Mouse (Mus musculus) hematopoietic stem cell, adult 5-6 weeks (primary cell): ENCODE data around the gene Srp9. TPM values are rescaled to one million over a fixed set of nuclear protein-coding genes. Genes with fewer than 3 reads are reported as not detected.

Experiments
- ATAC-seq, 2 experiments: fragments of 125-278 bp in 1 of 2; replicated peaks in 1 of 2; 2 replicates each; pipeline ENCODE4 v1.8.0; 2016 to 2017; ENCODE audit warnings: inconsistent platforms in 2 of 2, mild to moderate bottlenecking in 2 of 2, moderate number of reproducible peaks in 2 of 2, low read depth in 1 of 2, moderate TSS enrichment in 1 of 2; ENCODE audit not compliant: low FRiP score in 2 of 2, poor library complexity in 2 of 2, severe bottlenecking in 2 of 2, insufficient read depth in 1 of 2, low TSS enrichment in 1 of 2
- total RNA-seq: library from RNA; stranded (forward); fragments of 172-1452, 232-1000 nt; gene quantifications from 2 replicates; pipeline ENCODE4 v1.2.3, GENCODE M21; 2017

Srp9 gene
- total RNA-seq, result 82.5 and 154 TPM in 2 replicates

- ATAC-seq, result peak; percentile 92 to 98
Measured at GRCm38 (mm10) chr1:182124506-182124905, at the start of gene Srp9. TSS of gene Srp9 (plus strand) at chr1:182124737.

- peak; percentile 32 to 45; a peak in 2 of 4 replicates for ATAC-seq
Measured at GRCm38 (mm10) chr1:182081744-182082419, 42.7 kb upstream of the Srp9 start.

GRCm38 (mm10) chr1:182083459-182083858, 41.1 kb upstream of the Srp9 start:
- no peak for ATAC-seq

GRCm38 (mm10) chr1:182086759-182087158, 37.8 kb upstream of the Srp9 start:
- ATAC-seq, result no peak

GRCm38 (mm10) chr1:182087351-182087750, 37.2 kb upstream of the Srp9 start:
- ATAC-seq, result no peak

DNA sequence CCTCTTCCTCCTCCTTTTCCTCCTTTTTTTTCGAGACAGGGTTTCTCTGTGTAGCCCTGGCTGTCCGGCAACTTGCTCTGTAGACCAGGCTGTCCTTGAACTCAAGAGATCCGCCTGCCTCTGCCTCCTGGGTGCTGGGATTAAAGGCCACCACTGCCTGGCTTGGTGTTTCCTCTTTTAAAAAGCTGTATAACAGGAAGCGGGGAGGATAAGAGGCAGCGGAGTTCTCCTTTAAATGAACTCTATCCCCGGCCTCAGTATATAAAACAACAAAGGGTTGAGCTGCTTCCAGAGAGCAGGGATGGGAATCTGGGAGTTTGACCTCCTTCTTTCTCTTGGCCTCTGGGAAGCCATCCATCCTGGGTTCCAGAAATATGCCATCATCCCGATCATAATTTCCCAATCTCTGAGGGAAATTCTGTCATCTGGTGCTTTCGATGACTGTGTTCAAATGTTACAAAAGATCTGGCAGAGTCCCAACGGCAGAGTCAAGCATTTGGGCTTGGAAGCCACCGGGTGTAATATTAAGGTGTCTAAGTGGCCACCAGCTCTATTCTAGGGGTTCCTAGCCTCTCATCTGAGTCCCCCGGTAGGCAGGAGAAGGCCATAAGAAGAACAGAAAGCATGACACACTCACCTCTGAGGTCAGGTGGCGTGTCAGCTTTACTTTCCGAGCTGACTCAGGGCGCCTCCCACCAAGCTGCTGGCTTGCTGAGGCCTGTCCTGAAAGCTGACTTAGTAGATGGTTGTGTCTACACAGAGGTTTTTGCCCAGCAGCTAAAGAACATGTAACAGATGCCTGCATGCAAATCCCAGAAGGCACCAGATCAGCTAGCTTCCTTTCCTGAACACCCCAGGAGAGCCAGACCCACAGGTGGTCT, 36.5 kb upstream of the Srp9 start:
- ATAC-seq, result no peak; a peak in 1 of 4 replicates

GRCm38 (mm10) chr1:182088844-182089418, 35.6 kb upstream of the Srp9 start:
- ATAC-seq, result no peak

GRCm38 (mm10) chr1:182089600-182090297, 34.8 kb upstream of the Srp9 start:
- ATAC-seq, result no peak

- no peak for ATAC-seq
Measured at GRCm38 (mm10) chr1:182090298-182090677, 34.2 kb upstream of the Srp9 start.

DNA sequence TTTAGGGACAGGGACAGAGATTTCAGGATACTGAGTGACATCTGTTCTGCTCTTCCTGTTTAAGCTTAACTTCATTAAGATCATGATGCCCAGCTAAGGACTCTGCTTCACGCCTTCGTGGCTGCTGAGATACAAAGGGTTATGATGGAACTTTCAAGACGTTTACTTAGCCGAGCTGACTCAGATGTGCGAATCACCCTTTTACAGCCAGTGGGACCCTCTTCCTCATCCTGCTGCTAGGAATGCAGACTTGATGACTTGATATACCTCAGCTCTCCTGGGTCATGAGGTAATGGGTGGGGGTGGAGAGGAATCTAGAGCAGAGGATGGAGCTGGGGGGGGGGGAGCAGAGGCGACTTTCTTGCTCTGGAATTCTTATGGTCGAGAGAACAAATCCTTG, 33.3 kb upstream of the Srp9 start:
- no peak for ATAC-seq

DNA sequence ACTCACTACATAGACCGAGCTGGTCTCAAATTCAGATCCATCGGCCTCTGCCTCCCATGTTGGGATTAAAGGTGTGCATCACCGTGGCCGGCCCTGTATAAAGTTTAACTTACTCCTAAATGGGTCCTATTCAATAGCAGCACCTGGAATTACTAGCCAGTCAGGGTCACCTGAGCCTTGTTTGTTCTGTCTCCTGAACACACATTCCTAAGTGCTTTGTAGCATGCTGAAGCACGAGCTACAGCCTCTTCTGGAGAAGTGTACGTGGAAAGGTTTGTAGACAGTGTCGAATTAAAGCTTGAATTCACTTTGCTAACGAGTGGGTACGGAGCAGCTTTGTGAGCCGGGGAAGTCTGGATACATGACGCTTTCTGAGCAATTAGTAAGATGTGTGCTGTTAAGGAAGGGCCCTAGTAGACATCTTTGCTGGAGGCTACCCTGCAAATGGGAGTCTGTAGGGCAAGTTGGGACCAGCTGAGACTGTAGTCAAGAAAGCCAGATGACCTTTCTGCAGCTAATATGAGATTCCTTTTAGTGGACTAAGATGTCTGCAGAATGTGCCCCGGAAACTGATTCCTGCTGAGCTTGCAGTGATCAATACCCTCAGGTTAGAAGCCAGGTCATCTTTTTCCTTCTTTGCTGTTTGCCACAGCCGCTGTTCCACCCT, 32.7 kb upstream of the Srp9 start:
- ATAC-seq, result no peak

DNA sequence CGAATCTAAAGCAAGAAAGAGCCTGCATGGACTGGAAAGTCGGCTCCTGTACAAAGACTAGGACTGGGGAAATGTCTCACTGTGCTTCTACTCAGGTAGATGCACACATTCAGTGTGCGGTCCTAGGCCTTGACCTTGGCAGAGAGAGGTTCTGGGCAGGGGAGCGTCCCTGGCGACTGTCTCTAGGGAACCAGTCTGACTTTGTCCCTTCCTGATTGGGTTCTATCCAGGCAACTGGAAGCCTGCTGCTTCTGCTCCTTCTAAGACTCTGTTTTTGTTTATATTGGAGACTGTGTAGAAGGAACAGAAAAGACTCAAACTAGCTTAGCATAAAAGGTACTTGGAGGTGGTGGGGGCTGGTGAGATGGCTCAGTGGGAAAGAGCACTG, 32.1 kb upstream of the Srp9 start:
- no peak for ATAC-seq

DNA sequence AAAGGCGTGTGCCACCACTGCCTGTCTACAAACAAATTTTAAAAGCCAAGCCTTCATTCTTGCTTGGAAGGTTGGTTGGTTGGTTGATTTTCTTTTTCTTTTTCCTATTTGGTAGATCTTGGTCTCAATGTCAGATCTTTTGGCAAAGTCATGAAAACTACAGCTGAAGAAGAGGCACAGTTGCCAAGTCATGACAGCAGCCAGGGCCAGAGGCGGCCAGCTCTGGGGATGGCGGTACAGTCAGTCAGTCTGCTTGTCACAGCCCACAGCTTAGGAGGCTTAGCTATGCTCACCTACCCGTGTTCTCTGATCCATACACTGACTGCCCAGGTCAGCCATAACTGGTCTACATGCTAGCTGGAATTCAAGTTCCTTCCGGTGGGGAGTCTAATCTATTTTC, 31.1 kb upstream of the Srp9 start:
- no peak for ATAC-seq

DNA sequence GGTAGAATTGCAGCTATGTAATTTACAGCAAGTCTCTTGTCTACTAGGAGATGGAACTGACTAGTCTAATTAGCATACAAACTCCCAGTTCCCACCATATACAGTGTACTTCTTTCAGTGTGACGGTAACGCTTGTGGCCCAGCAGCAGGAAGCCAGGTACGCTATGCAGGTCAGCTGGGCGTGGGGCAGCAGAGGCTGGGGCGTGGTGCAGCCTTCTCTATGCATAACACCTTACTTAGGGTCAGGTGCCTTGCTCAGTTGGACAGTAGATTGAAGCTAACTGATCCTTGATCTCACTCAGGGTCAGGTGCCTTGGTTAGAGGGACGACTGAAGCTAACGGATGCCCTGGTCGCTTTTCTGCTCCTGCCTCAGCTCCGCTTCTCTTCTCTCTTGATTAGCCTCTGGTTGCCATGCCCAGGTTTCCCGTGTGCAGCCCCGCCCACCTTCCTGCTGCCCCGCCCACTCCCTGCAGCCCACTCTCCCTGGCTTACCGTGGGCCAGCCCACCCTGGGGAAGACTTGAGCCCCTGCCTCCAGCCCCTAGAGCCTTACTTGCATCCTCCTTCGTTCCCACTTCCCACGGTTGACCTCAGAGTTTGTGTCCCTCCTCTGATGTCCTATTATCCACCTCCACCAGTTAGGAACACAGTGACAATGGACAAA, 29.9 kb upstream of the Srp9 start:
- ATAC-seq, result 0 out of 4 replicates have a peak, but pooled peaks of 1 of the 2 experiments have one; percentile 21

DNA sequence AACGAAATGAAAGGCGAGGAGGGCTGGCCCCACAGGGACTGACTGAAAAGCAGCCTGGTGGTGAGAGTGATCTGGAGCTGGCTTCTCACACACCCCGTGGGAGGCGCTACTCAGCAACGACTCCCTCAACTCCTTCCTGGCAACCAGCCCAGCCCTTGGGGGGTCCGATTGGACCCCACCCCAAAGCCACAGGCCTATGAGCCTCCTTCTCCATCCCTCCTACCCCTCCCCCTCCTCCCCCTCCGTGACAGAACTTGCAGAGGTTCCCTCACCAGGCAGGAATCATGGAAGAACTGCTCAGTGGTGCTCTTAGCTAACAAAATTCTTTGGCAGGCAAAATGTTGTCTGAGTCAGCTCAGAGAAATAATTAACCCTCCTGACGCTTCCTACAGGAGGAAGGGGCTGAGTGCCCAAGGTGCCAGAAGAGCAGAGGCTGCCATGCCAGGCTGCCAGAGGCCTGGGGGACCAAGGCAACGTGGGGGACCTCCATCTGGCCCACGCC, 29.2 kb upstream of the Srp9 start:
- no peak for ATAC-seq

DNA sequence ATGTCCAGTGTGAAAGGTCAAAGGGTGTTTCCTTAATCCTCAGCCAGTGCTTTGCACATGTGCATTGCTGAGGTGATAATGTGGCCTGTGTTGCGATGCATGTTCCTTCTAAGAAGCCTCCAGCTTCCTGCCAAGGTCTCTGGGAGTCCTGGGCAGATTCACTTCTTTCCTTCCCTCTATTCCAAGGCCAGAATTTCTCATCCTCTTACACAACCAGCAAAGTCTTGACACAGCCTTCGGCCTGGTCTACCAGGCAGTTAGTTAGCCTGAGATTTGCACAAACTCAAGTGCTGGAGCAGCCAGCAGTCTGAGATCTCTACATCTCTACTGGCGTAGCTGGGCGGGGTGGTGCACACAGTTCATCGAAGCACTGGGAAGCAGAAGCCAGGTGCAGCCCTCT, 27.8 kb upstream of the Srp9 start:
- ATAC-seq, result no peak

DNA sequence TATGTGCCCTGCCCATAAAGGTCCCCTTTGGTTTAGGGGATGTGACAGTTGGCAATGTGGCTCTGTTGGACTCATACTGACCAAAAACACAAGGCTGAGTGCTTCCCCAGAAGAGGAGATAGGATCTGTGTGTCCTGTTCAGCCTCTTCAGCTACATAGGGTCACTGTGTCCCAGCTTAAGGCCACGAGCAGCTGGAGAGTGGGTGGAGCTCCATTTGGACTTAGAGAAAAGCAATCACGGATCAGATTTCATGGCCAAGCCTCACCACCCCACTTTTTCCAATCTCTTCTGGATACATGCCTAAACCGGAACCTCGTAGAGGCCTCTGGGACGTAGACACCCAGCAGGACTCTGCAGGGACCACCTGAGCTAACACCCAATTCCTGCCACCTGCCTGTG, 25.5 kb upstream of the Srp9 start:
- ATAC-seq, result no peak
